Mouse (Mus musculus) leukemia stem cell, adult 10-12 weeks (primary cell): Measurements from ENCODE around the gene Ces5a. TPM values are rescaled to one million over a fixed set of nuclear protein-coding genes. Genes with fewer than 3 reads are reported as not detected.

Experiments
- polyA plus RNA-seq: library from polyadenylated mRNA; stranded (reverse); fragments of >175 nt; gene quantifications from 2 replicates; pipeline ENCODE4 v1.2.3, GENCODE M21; 2012; ENCODE audit warnings: low replicate concordance

Gene Ces5a
- not detected in 2 replicates for polyA plus RNA-seq

GRCm38 (mm10) chr8:93535730-93536129, at the start of gene Ces5a:
TSS of gene Ces5a (minus strand) at chr8:93535830.

Other genes with a start within 250 kb of the Ces5a start
- not detected in 2 replicates for gene Ces1g, start 198.5 kb downstream of the Ces5a start, polyA plus RNA-seq
- gene Ces1h, start 156.1 kb downstream of the Ces5a start, polyA plus RNA-seq: not detected in 2 replicates